Mouse (Mus musculus): ENCODE data around the gene Ptbp1.

DNA sequence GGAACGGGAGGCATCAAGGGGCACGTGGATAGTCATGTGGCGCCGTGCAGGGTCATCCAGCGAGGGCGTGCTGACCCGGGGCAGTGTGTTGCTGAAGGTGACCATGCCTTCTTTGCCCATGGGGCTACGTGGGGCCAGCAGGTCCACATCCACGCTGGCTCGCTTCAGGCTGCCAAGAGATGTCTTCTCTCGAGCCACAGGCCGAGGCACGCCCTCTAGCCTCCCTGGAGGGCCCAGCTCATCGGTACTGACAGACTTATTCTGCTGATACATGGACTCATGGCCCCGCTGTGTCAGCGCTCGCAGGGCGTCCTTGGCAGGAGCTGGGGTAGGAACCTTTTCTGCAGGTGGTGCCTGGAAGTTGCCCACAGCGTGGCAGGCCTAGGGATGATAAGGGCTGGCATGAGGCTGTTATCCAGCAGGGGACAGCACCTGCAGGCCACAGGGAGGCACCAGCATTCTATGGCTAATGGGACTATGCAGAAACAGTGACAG, 11.6 kb downstream of the Ptbp1 start:
- TF ChIP-seq CTCF (IDR thresholded peaks at IDR 0.05; ENCODE audit: low read depth) = peak; percentile 74
- no peak for TF ChIP-seq EP300 (IDR thresholded peaks at IDR 0.05; ENCODE audit: low read depth)
